Mouse (Mus musculus): ENCODE measurements around the gene Dock2.

GRCm38 (mm10) chr11:34178752-34179151 lies 604.9 kb downstream of the Dock2 start:
- TF ChIP-seq SMC3 (IDR thresholded peaks at IDR 0.05; ENCODE audit: low read depth, low read length) (no peak), EP300 (IDR thresholded peaks at IDR 0.05; ENCODE audit: low read length) (no peak)
